Mouse (Mus musculus) left cerebral cortex, adult 2 months (tissue): ENCODE results near the gene Tnfsf9. TPM values are rescaled to one million over a fixed set of nuclear protein-coding genes. Genes with fewer than 3 reads are reported as not detected.
A peak's percentile ranks its signal among the peaks of the same experiment; 100 is the strongest.

Experiments
- DNase-seq, 2 experiments: peaks; one replicate each; pipeline ENCODE4 v3.0.0; 2021 to 2022; ENCODE audit warnings: low spot score in 2 of 2, mixed read lengths in 1 of 2; ENCODE audit errors: extremely low spot score in 1 of 2
- H3K27ac ChIP-seq: fragments of 200-600 bp; 2 replicates; pipeline ENCODE4 v1.8.1; 2022
- H3K4me3 ChIP-seq: fragments of 200-600 bp; 2 replicates; pipeline ENCODE4 v1.8.1; 2022
- CTCF ChIP-seq: fragments of 200-600 bp; IDR thresholded peaks from 2 replicates; pipeline ENCODE4 v1.8.1; 2022; ENCODE audit warnings: antibody characterized with exemption, mild to moderate bottlenecking, moderate library complexity
- intact Hi-C: fragments of 180-260 bp; cut with DNase I; formaldehyde crosslinking; loops from one replicate; pipeline ENCODE4 v1.15.1; 2025
- total RNA-seq, 2 experiments: library from RNA; stranded (reverse); gene quantifications; 2 replicates each; pipeline ENCODE4 v1.2.3; 2021

The Tnfsf9 gene
- total RNA-seq, 2 experiments from 2014 or later = 0.27 to 0.44 TPM

DNA sequence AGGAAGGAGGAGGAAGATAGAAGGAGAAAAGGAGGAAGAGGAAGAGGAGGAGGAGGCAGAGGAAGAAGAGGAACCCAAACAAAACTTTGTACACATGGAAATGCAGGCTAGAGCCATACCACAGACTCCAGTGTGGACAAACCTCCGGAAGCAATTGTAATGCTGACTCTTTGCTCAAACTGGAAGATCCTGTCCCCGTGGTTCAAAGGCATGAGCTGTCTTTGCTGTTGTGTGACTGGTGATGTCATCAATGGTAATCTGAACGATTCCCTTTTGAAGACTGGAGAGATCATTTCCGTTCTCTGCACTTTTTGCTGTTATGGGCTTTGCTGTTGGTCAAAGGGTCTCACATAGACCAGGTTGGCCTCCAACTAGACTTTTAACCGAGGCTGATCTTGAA is 6.8 kb upstream of the Tnfsf9 start:
- no peak for TF ChIP-seq CTCF
- intact Hi-C loops = no loop called here
- Histone ChIP-seq H3K4me3 (no peak overlapping the region), H3K27ac (no peak overlapping the region)
- no peak for DNase-seq

DNA sequence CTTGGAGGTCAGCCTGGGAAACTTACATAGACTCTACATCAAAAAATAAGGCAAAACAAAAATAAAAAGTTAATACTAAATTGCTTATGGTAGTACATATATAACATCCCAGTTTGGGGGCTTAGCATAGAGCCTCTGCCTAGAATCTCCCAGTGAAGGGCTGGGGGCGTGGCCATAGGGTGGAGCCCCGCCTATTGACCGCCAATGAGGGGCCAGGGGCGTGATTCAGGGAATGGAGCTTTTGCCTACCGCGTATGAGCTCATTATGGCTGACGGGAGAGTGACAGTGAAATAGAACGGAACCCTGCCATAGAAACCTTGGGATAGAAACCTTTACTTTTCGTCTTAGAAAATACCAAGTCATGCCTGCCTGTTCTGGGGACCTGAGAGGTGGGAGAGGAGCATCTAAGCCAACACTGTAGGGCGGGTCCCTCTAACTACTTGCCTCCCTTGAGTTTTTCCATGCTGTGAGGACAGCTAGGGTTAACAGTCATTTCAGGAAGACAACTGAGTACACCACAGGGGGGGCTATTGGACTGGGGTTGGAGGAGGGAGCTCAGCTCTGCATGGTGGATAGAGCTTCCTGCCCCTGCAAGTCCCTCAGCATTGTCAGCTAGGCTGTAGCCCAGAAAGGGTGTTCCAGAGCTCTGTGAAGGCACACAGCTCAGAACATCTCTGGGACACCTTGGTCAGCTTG is 5.3 kb upstream of the Tnfsf9 start:
- intact Hi-C loops = no loop called here
- no peak overlapping the region for H3K4me3 ChIP-seq
- H3K27ac ChIP-seq = no peak overlapping the region
- no peak for DNase-seq
- TF ChIP-seq CTCF = no peak

DNA sequence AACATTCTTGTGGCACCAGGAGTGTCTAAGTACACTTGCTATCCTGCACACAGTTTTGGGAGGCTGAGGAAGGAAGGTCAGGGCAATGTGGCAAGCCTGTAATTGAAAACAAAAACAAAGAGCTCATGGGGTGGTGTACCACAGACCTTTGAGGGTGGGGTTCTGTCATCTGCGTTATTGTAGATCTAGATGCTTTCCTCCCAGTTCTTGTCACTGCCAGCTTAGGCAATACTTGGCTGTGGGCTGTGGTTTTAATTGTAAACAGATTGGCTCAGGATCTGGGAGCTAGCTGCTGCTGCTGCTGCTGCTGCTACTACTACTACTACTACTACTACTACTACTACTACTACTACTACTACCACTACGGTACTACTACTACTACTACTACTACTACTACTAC is 2.8 kb upstream of the Tnfsf9 start:
- DNase-seq = no peak
- no peak overlapping the region for H3K4me3 ChIP-seq

DNA sequence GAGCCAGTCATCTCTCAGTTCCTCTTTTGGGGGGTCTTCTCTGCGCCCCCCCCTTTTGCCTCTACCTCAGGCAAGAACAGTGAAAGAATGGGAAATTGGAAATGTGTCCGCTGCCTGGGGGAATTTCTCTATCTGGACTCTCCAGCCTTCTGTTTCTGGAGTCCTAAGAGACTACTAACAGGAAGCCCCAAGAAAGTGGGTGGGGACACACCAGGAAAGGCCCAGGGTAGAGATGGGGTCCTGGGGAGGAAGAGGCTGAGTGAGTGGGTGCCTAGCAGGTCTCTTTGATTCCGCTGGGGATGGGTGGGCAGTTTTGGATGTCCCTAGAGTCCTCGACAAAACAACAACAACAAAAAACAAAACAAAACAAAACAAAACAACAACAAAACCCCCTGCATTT is 629 bp upstream of the Tnfsf9 start:
- no peak overlapping the region for H3K4me3 ChIP-seq
- no peak for DNase-seq
- no peak overlapping the region for H3K27ac ChIP-seq
- intact Hi-C loops = loop anchor here (2.0 kb wide), 1 partner anchor 62 kb away; no protein-coding TSS in a partner anchor
- no peak for TF ChIP-seq CTCF

More for the DNA sequence above, 2.8 kb upstream of the Tnfsf9 start:
- no peak for TF ChIP-seq CTCF
- H3K27ac ChIP-seq = no peak overlapping the region
- intact Hi-C loops = no loop called here

DNA sequence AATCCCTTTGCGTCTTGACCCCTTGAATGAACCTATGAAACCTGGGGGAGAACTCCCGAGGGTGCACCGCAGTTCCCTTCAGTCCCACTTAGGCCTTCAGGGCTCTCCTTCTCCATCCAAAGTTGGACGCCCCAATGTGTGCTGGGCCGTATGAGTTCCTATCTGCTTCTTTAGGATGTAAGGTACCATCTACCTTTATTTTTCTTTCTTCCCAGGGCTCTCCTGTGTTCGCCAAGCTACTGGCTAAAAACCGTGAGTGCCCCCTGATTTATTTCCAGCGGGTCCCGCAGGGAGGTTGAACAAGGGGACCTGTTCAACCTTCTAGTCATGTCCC is 877 bp downstream of the Tnfsf9 start:
- Histone ChIP-seq H3K4me3 (peak overlapping the region; percentile 68), H3K27ac (no peak overlapping the region)
- no peak for DNase-seq
- intact Hi-C loops = no loop called here
- no peak for TF ChIP-seq CTCF

DNA sequence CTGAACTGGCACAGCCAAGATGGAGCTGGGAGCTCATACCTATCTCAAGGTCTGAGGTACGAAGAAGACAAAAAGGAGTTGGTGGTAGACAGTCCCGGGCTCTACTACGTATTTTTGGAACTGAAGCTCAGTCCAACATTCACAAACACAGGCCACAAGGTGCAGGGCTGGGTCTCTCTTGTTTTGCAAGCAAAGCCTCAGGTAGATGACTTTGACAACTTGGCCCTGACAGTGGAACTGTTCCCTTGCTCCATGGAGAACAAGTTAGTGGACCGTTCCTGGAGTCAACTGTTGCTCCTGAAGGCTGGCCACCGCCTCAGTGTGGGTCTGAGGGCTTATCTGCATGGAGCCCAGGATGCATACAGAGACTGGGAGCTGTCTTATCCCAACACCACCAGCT is 1.9 kb downstream of the Tnfsf9 start:
- Histone ChIP-seq H3K4me3 (no peak overlapping the region), H3K27ac (no peak overlapping the region)
- intact Hi-C loops = no loop called here
- TF ChIP-seq CTCF = no peak
- no peak for DNase-seq

DNA sequence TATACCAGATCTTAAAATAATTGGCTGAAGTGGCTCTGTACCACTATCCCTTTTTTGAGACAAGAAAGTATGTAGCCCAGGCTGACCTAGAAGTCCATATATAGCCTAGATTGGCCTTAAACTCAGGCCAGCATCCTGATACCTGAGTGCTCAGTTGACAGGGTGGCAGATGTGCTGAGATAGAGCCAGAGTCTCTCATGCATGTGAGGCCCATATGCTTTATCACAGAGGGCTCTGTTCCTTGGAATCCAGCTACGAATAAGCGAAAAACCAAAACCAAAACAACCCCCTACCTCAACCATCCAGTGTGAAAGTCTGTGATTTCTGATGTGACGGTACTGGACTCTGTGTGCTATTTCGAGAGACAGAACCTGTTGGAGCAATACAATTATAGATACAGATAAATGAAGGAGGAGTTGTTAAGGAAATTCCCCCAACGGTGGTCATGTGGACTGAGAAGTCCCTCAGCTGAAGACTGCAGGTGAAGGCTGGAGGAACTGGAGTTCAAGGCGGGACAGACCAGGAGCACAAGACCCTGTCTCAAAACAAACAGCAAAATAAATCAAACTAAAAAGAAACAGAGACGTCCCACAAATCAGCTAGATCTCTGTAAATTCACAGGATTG is 3.0 kb downstream of the Tnfsf9 start:
- Histone ChIP-seq H3K27ac (no peak overlapping the region), H3K4me3 (no peak overlapping the region)
- no peak for TF ChIP-seq CTCF
- intact Hi-C loops = no loop called here
- DNase-seq = no peak

DNA sequence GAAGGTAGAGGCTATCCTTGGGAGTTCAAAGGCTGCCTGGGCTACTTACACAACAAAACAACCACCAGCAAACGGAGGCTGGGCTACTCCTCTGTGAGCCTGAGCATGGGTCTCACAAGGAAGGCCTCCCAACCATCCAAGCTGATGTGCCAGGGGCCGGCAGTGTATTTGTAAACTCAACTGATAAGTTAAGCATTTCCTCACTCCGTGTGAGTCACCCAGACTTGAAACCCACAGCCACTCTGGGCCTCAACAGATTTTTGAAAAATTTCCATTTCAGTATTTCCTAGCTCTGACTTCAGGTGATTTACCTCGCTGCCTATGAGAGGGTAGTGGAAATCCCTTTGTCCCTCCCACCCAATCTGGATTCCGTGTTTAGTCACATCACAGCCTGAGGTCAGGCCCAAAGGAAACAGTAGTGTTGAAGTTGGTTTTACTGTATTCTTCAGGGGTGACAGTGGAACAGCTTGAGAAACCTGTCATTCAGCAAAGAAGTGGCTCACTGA is 3.6 kb downstream of the Tnfsf9 start:
- Histone ChIP-seq H3K4me3 (no peak overlapping the region), H3K27ac (no peak overlapping the region)
- intact Hi-C loops = no loop called here
- DNase-seq = no peak
- no peak for TF ChIP-seq CTCF

DNA sequence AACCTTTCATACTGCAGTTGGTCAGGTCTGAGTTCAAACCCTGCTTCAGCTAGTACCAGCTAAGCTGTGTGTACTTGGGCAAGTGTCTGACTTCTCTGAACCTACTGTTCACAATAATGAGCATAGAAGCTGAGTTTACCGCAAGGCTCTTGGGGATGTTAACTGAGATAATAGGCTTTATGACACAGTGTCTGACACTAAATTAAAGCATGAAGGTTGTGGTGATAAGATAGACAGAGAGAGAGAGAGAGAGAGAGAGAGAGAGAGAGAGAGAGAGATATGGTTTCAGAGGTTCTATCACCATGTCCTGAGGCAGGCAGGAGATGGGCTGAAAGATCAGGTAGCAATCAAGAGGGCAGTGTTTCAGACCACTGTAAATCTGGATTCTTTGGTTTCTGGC is 4.9 kb downstream of the Tnfsf9 start:
- intact Hi-C loops = no loop called here
- TF ChIP-seq CTCF = no peak
- Histone ChIP-seq H3K4me3 (no peak overlapping the region), H3K27ac (no peak overlapping the region)
- no peak for DNase-seq

DNA sequence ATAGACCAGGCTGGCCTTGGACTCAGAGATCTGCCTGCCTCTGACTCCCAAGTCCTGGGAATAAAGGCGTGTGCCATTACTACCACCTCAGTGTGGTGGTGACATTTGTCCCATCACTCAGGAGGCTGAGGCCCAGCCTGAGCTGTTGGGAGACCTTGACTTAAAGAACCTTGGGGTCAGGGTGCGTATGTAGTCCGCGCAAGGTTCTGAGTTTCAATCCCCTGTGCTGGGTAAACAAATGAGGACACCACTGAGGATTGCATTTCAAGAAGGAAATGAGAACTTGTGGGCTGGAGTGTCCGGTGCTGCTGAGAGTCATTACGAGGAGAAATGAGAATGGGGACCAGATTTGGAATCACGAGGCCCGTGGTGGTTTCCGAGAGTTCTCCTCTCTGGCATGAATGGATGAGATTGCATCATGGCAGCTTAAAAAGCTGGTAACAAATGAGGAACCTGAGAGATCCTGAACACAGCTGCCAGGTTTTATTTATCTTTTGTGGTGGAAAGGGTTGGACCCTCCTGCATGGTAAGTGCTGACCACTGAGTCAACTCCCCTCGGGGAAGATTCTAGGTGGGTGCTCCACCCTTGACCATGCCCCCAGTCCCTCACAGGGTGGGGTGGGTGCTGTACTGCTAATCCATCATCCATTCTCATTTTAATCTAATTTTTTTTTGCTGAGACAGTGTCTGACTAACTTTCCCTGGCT is 7.8 kb downstream of the Tnfsf9 start:
- Histone ChIP-seq H3K27ac (no peak overlapping the region), H3K4me3 (no peak overlapping the region)
- DNase-seq = no peak
- intact Hi-C loops = no loop called here
- TF ChIP-seq CTCF = no peak

DNA sequence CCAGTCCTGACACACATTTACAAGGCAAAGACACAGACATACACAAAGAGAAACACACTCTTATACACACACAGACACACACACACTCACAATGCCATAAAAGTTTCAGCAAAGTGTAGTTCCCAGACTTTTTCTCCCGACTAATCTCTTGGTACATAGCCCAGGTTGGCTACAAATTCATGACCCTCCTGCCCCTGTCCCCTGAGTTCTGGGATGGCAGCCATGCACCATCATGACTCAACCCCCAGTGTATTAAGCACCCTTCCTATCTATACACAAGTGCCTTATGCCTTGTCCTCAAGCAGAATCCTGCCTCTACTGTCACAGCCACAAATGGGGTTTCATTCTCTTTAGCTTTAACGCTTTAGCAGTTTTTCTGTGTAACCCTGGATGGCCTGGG is 11.7 kb downstream of the Tnfsf9 start:
- no peak overlapping the region for H3K4me3 ChIP-seq
- no peak overlapping the region for H3K27ac ChIP-seq
- TF ChIP-seq CTCF = no peak
- intact Hi-C loops = no loop called here
- DNase-seq = no peak

DNA sequence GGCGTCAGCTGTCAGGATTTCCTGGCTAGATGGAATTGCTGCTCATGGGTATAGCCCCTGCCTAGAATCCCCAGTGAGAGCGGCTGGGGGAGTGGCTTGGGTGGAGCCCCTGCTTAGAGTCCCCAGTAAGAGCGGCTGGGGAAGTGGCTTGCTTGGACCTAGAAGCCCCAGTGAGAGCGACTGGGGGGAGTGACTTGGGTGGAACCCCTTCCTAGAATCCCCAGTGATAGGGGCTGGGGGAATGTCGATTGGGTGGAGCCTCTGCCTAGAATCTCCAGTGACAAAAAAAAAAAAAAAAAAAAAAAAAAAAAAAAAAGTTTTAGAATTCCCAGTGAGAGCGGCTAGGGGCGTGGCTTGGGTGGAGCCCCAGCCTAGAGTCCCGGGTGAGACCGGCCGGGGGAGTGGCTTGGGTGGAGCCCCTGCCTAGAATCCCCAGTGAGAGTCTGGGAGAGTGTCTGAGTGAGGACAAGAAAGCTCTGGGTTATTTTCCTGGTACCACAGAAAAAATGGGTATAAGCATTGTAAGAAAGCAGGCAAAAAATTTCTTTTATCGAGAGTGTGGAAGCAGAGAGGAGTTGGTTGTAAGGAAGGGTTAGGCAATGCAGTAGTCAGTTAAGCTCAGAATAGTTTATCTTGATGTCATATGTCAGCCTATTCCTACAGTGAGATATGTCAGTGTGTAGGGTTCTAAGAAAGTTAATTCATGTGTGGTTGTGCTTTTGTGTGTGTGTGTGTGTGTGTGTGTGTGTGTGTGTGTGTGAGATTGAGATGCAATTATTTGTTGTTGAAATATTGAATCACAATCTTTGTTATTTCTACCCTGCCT is 13.6 kb downstream of the Tnfsf9 start:
- intact Hi-C loops = no loop called here
- Histone ChIP-seq H3K4me3 (no peak overlapping the region), H3K27ac (no peak overlapping the region)
- TF ChIP-seq CTCF = no peak
- no peak for DNase-seq
